Mouse (Mus musculus) frontal cortex, adult 2 months (tissue): ENCODE measurements at regions not wholly inside any gene's neighbourhood (a gene's known extent, or its start where the extent isn't known, plus 50 kb on each side); places are given as distances from the start of the nearest gene placed in this dataset.

ENCODE experiments used
- DNase-seq, 2 experiments: peaks; one replicate each; pipeline ENCODE4 v3.0.0; 2022; ENCODE audit warnings: low spot score in 1 of 2; ENCODE audit errors: extremely low spot score in 1 of 2

DNA sequence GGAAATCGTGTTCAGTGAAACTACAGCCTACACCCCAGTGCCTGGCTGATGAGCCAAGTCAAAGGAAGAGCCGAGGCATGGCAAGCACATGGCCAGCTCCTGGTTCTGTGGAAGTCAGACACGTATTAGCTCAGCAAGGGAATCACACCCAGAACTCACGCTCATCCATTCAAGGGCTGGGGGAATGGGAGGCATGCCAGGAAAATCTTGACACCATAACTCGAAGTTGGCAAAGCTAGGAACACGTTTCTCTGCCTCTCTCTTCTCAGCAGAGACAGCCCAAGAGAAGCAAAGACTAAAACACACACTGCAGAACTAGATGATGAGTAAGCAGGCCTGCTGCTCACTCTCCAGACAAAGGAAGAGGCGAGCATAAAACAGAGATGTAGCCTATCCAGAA is 53.5 kb upstream of the Ypel5 start:
- peak; percentile 44 to 60 for DNase-seq

DNA sequence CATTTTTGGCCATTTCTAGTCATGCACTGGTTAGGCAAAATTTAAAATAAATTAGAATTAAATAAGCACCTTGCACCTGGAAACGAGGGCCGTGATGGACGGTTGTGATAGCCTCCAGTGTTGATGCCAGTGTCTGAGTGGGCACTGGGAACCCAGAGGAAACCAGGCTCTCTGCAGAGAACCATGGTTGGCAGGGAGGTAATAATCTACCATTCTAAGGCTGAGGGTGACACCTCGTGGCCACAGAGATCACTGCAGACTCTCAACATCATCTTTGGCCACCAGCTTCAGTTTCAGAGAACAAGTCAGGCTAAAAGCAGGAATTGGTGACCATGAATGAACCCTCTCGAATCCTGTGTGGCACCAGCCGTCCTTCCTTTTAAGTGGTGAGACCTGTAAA is 54.5 kb upstream of the Ypel5 start:
- peak; percentile 48 to 92 for DNase-seq

DNA sequence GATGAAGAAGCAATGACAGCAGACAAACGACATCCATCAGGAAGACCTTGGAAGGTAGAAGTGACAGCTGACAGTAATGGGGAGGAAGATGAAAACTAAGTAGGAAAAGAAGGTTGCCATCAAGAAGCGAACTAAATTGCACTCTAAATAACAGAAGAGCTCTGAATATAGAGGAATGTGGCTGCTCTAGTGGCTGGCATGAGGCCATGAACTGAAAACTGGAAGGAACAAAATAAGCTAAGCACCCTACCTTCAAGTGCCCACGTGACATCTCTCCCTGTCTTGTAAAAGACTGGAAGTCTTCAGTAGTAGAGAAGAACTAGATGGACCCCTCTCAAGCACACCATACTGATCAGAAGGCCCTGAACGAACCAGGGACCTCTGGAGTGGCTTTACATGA is 68.0 kb upstream of the Ypel5 start:
- no peak for DNase-seq

DNA sequence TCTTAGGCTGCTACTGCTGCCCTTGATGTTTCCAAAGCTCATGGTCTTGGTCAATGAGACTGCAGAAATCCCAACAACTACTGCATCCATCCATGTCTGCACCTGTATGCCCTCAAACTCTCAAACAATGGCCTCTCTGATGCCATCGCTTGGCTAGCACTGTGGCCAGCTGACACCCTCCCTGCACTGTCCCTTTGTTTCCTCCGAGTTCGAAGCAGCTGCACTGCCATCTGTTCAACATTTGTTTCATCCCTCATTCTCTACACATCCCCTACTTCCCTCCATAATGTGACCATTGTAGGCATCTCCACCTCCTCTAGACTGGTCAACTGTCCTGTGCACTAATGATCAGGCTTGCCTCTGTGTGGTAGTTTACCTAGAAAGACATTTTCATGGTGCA is 75.3 kb upstream of the Ypel5 start:
- peak in 1 of 2 experiments; percentile 10 for DNase-seq

DNA sequence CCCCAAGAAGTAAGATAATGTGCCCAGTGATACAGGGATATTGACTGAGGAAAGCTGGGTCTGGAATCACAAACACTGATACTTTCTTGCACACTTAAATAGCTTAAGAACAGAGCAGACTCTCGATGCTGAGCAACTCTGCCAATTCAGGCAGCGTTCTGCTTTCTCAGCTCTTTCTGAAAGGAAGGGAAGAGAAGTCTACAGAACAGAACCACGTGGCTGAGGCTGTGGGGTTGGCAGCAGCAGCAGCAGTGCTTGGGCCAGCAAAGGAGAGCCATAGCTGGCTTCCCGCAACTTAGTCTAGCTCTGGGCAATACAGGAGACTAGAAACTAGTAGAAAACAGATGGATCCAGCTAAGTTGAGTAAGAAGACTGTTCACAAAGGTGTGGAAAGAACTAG is 89.8 kb upstream of the Ypel5 start:
- DNase-seq, result peak in 1 of 2 experiments; percentile 23

DNA sequence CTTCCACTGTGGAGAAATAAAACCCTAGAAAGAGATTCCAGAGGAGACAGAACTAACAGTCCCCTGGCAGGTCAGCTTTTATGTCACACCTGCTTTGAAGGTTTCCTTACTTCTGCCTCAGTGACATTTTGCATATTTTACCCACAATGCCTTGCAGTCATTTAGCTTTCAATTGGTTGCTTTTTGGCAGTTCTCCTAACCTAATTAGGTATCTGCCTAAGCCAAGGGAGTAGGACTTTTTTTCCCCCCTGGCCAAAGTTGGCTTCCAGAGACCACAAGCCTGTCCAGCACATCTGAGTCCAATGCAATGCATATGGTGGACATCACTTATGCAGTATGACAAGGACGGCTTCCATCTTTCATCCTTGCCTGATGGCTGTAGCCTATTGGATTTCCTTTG is 103.2 kb upstream of the Ypel5 start:
- peak; percentile 1 to 6 for DNase-seq

DNA sequence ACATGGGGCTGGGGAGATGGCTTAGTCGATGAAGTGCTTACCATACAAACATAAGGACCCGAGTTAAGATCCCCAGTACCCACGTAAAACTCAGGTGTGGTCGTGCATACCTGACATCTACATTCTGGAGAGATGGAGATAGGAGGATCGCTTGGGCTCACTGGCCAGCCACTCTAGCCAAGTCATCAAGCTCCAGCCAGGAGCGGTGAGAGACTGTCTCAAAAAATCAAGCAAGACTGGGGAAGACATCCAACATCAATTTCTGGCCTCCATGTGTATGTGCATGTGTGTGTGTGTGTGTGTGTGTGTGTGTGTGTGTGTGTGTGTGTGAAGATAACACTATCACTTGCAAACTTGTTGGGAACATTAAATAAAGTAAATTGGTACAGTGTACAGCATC is 104.6 kb upstream of the Ypel5 start:
- DNase-seq, result no peak

DNA sequence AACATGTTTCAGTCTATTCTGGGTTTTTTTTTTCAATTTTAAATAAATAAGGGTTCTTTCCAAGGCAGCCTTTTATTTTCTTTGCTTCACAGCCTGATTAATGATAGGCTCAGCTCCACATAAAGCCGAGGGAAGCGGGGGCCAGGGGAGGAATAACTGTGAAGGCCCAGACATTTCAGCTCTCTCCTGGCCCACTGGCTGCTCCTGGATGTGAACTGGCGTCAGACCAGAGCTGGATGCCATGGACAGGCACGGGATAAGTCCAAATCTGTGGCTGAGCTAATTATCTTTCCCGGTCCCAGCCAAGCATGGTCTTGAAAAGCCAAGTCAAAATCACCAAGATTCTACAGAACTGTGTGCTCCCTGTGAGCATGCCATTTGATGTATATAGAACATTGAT is 105.1 kb upstream of the Ypel5 start:
- DNase-seq, result peak in 1 of 2 experiments; percentile 4

DNA sequence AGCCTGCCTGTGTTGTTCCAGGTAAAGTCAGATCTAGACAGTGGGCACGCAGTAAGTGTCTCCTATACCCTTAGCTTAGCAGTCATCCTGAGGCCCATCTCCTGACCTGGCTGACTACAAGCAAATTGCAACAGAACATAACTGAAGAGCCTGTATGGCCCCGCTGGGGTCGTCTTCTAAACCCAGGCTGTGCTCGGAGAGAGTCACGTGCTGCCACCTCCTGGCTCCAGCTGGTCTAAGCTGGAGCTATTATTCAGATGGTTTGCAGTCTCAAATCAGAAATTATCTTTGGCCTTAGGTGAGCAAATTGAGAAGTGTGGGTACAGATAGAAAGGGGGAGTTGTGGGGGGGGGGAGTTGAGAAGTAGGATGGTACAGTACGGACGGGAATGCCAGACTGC is 115.5 kb upstream of the Ypel5 start:
- no peak for DNase-seq

DNA sequence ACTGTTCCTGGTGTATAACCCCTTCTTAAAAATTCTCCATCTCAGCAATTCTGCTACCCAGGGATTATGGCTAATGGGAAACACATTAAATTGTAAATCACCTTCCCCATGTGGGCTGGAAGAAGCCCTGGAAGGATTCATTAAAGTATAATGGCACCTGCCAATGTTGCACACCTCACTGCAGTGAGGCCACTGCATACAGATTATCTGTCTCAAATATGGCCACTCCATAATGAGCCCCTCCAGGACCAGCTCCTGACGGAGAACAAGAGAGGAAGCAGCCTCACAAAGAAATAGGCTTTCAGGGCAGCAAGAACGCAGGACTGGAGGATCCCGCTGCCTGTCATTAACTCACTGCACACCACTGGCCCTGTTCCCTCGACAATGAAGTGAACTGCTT is 115.2 kb upstream of the Alk start:
- no peak for DNase-seq

DNA sequence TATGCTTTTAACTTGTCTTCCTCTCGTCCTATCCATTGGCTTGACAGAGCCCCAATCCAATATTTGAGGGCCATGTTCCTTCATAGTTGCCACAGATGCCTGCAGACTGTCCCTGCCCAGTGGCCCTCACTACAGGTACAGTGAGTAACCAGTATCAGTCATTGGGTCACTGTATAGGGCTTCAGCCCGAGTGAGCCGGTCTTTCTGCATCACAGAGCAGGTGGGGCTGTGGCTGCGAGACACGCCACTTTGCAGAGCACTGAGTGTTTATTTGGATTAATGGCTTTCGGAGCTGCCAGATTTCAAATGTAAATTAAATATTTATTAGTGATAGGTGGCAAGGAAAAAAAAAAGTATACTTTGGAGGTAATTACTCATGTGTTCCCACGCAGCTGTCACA is 87.2 kb upstream of the Alk start:
- no peak for DNase-seq

DNA sequence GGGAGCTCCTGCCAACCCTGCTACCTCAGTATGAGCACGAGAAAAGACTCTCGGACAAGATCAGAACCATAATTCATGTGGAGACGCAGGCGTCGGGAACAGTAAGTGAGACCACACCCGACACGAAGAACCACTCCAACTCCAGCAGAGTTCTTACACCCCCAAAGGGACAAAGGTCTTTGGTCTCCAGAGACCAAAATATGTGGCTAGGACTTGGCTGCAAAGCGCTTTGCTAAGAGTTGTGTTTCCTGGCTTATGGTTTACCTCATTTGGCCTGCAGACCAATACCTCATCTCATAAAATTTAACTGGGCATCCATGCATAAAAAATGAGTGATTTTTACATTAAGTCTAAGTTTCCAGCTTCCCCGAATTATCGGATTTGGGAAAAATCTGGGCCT is 85.2 kb upstream of the Alk start:
- DNase-seq, result no peak

DNA sequence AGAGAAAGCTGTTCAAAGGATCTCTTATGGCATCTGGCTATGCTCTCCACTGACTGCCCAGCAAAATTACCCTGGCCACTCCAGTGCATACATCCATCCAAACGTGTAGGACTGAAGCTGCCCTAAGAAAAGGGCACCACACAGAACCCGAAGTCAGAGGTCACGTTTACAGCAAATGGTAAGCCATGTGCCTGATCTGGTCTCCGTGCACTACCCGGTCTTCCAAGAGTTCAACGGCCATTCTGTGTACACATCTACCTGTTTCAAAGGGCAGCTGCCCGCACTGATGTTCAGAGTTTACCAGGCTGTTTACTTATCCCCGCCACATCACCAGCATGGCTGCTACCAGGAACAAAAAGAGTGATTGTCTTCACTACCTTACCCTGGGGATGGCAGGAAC is 84.4 kb upstream of the Alk start:
- DNase-seq, result no peak

DNA sequence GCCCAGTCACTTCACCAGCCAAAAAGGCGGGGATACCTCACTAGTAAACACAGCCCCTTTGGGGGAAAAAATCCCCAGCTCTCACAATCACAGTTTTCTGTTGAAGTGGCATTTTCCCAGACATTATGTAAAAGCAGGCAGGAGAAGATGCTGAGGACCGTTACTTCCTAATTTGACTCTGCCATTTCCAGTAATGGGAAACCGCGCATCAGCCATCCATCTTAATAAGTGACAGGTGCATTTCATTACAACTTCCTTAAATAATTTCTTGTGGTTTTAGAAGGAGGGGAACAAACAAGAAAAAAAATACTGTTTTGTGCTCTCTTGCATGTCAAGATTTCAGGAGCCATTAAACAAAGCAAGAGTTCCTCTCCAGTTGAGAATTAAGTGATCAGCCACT is 70.2 kb upstream of the Alk start:
- DNase-seq, result no peak

DNA sequence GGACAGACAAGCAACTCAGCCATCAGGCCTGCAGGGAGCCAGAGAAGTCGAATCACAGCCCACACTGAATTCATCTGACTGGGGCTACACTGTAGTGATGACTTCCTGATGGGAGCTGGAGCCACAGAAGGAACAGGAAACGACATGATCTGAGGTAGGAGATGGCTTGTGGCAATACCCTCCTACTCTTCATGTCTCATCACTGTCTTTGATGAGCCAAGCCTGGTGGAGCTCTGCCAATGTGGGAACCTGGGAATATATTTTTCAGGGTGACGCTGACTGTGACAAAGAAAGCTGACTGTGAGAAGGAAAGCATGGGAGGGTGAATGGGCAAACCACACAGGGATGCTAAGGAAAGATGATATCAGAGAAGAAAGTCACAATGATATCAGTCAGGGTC is 67.6 kb upstream of the Alk start:
- peak; percentile 8 to 68 for DNase-seq

DNA sequence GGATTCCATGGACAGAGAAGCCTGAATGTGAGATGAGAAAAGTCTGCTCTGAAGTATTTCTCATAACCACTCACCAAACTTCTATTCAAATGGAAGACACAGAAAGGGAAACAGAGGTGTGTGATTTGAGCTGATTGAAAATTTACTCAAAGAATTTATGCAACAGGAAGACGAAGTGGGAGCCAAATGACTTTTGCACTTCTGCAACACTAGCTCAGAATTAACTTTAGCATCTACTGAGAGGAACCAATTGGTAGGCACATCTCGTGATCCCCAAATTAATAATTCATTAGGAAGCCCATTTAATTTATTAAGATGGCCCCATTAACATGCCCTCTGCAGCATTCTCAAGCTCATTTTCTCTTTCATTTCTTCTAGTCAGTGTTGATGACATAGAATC is 62.5 kb upstream of the Alk start:
- DNase-seq, result no peak

DNA sequence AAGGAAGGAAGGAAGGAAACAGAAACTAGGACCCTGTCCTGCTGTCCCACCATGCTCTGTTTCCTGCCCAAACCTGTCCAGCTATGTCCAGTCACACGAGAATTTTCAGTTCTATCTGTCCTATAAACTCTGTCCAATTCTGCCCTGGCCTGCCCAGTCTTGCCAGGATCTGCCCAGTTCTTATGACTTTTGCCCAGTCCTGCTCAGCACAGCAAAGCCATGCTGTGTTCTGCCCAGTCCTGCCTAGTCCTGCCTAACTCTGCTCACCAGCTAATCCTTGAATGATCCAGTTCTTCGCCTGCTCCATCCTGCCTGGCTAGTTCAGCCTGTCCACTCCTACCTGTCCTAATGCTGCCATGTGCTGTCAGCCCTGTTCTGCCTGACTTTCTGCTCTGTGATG is 57.3 kb upstream of the Alk start:
- no peak for DNase-seq

DNA sequence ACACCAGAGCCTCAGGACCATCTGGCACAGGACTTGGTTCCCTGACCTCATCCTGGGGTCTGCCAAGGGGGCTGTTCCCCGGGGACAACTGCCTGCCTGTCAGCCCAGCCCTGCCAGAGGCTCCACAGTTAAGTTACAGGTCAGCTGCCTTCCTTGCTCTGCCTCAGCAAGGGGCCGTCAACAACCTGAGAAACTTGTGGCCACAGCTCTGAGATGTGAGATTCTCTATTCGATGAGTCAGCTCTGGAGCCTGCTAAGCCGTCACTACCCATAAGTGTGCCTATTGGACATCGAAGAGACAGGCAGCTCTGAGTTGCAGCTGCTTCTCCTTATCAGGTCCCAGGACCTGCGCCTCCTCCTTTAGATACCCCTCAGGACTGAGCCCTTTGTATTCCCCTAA is 54.3 kb upstream of the Alk start:
- no peak for DNase-seq

DNA sequence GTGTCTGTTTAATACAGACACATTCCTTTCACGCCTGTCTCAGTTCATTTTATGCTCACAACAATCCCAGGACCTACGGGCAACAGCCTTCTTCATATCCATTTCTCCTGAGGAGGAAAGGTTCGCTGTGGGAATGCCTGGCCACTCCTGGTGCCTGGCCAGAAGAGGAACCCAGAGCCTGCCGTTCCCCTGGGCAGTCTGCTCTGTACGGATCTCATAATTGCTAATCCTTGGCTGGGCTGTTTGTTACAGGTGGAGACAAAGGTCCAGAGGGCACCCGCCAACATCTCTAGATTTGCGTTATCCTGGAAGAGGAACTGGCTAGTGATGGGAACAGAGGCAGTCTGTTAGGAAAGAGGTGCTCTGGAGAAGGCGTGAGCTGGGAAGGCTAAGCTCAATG is 53.4 kb upstream of the Alk start:
- no peak for DNase-seq
